Mouse (Mus musculus) heart, embryonic 10.5 days (tissue): ENCODE measurements around the gene Sparc. TPM values are rescaled to one million over a fixed set of nuclear protein-coding genes. Genes with fewer than 3 reads are reported as not detected.

Experiments used
- DNase-seq: peaks from one replicate; pipeline ENCODE4 v3.0.0-alpha.2; 2017; ENCODE audit warnings: low spot score
- H3K27ac ChIP-seq: fragments of 300-500 bp; sonication (generic); 2 replicates; pipeline ENCODE4 v1.5.1; 2016; ENCODE audit warnings: mild to moderate bottlenecking
- H3K27me3 ChIP-seq: fragments of 300-500 bp; sonication (generic); 2 replicates; pipeline ENCODE4 v1.6.1; 2016; ENCODE audit warnings: mild to moderate bottlenecking; ENCODE audit not compliant: poor library complexity, insufficient read depth, severe bottlenecking
- H3K36me3 ChIP-seq: fragments of 300-500 bp; sonication (generic); 2 replicates; pipeline ENCODE4 v1.6.1; 2016; ENCODE audit warnings: mild to moderate bottlenecking, moderate library complexity
- H3K4me1 ChIP-seq: fragments of 300-500 bp; sonication (generic); 2 replicates; pipeline ENCODE4 v1.6.1; 2016; ENCODE audit warnings: mild to moderate bottlenecking
- H3K4me3 ChIP-seq: fragments of 300-500 bp; sonication (generic); 2 replicates; pipeline ENCODE4 v1.5.1; 2016; ENCODE audit warnings: mild to moderate bottlenecking, moderate library complexity
- H3K9me3 ChIP-seq: fragments of 300-500 bp; sonication (generic); 2 replicates; pipeline ENCODE4 v1.6.1; 2016; ENCODE audit warnings: mild to moderate bottlenecking, moderate library complexity
- WGBS: fragments of 180-500 bp; shearing (Covaris S2); methylation state at CpG from one replicate; pipeline ENCODE4 v1.1.7; 2016; 5-methylcytosine and 5-hydroxymethylcytosine counted together
- polyA plus RNA-seq: library from polyadenylated mRNA; unstranded; fragments of >200 nt; fragmentation: Nextera tagmentation; extraction: Ambion mirVana; gene quantifications from 2 replicates; pipeline ENCODE4 v1.2.1, GENCODE M21; 2016

The Sparc gene
- polyA plus RNA-seq, 1 experiment from 2014 or later: 995 TPM

DNA sequence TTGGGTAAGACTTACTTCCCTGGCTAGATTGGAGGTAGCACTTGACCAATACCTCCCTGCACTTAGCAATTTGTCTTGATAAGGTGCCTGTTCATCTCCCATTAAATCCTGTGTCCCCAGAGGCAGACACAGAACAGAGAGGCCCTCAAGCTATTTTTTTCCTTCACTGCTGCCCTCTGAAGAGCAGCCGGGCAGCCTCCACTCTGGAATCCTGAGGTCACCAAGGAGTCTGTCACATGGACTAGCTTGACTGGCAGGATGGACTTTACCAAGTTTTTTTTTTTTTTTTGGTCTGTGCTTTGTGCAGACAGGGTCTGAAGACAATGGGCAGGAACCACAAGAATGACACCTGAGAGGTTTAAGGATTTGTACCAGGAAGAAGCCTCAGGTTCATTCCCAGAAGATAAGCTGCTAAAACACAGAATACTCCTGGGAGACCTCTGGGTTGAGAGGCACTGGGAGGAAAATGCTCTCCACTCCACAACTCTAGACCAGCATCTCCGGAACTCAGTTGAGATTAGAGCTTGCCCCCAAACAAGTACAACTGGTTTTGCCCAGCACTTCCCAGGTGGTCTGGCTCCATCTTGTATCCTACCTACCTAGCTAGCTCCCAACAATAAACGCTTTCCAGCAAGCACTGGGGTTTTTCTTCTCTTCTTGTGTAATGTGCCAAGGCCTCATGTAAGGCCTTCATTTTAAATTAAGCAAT, 37.0 kb upstream of the Sparc start:
- H3K27me3 ChIP-seq: no peaks in the 10 kb centered on the region
- peak overlapping the region; percentile 75 for H3K27ac ChIP-seq
- 9% methylated on average over 3 of the region's 3 CpGs for WGBS
- peaks cover 21% of the 10 kb centered on the region for H3K4me1 ChIP-seq
- H3K9me3 ChIP-seq: no peaks in the 10 kb centered on the region
- H3K36me3 ChIP-seq: peaks cover 7% of the 10 kb centered on the region; the same call in 1 of the 2 replicates
- no peak for DNase-seq
- peak overlapping the region; percentile 78 for H3K4me3 ChIP-seq

DNA sequence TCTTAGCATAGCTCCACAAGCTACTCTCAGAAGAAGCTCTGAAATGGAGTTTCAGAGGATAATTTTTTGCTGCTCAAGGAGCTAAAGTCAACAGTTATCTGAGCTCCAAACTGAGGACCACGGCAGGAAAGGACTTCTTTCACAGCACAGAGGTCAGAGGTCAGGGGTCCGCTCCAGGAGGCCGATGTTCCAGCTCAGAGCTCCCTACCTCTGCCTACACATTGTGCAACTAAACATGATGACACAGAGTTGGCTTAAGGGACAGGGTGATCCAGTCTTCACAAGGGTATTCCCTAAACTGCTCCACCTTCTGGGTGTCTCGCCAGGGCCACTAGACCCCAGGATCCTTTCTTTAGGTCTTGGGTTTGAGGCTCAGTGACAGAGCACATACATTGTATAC, 35.5 kb upstream of the Sparc start:
- no peaks in the 10 kb centered on the region for H3K27me3 ChIP-seq
- peaks cover 17% of the 10 kb centered on the region for H3K36me3 ChIP-seq
- 56% methylated on average over 4 of the region's 4 CpGs for WGBS
- peaks cover 21% of the 10 kb centered on the region for H3K4me1 ChIP-seq
- H3K9me3 ChIP-seq: no peaks in the 10 kb centered on the region
- peak overlapping the region; percentile 18; the same call in 1 of the 2 replicates for H3K27ac ChIP-seq
- DNase-seq: no peak
- no peak overlapping the region for H3K4me3 ChIP-seq

DNA sequence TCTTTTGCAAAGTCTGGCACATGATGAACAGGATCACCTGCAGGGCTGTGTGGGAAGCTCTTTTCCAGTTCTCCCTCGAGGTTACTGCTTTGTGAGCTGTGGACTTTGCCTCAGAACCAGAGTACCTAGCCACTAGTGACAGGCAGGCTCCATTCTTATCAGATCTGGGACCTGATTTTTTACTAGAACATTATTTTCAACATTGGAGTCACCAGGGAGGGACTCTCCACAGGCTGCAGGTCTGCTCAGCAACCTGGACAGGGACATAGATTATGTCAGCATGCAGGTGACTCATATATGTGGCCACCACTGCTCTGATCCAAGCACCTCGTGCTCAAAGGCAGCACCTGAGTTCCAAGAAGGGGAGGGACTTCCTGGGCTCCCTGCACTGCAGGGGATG, 32.2 kb upstream of the Sparc start:
- Histone ChIP-seq H3K4me1 (peaks cover 18% of the 10 kb centered on the region), H3K36me3 (peaks cover 42% of the 10 kb centered on the region), H3K27me3 (no peaks in the 10 kb centered on the region), H3K9me3 (no peaks in the 10 kb centered on the region), H3K27ac (no peak overlapping the region), H3K4me3 (no peak overlapping the region)
- DNase-seq: no peak
- 80% methylated on average over 2 of the region's 2 CpGs for WGBS

DNA sequence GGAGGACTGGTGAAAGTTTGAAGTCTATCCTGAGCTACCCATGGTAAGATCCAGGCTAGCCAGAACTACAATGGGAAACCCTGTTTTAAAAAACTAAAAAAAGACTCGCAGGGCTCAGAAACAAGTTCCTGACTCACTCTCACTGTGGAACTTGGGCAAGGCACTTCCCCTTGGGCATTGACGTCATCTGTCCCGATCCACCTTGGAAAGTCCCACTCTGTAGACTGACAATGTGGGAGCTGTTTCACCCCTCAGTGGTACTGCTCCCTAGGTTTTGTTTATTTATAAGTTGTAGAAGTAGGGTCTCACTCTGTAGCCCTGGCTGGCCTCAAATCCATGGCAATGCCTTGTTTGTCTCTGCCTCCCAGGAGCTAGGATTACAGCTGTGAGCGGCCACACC, 30.7 kb upstream of the Sparc start:
- peaks cover 10% of the 10 kb centered on the region; the same call in 1 of the 2 replicates for H3K4me1 ChIP-seq
- H3K4me3 ChIP-seq: no peak overlapping the region
- H3K36me3 ChIP-seq: peaks cover 58% of the 10 kb centered on the region
- H3K9me3 ChIP-seq: no peaks in the 10 kb centered on the region
- WGBS: 80% methylated on average over 4 of the region's 4 CpGs
- DNase-seq: no peak
- H3K27me3 ChIP-seq: no peaks in the 10 kb centered on the region
- no peak overlapping the region for H3K27ac ChIP-seq

DNA sequence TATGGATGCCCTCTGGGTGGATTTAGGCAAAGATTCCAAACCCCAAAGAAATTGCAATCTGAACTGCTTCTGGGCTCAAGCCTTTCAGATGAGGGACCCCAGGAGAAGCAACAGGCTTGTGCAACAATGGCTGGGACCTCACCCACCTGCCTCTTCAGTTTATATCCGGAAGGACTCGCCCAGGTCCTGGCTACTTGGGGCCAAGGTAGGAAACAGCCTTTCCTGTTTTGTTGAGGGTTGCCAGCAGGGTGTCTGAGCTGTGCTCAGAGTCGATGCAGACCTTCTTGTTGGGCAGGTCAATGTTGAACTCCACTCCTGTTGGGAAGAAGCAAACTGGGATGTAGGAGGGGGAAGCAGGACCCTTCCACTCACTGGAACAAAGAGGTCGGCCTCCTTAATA, 27.3 kb upstream of the Sparc start:
- Histone ChIP-seq H3K4me1 (peaks cover 12% of the 10 kb centered on the region), H3K27me3 (no peaks in the 10 kb centered on the region), H3K9me3 (no peaks in the 10 kb centered on the region), H3K27ac (no peak overlapping the region), H3K36me3 (peaks cover 55% of the 10 kb centered on the region), H3K4me3 (no peak overlapping the region)
- 74% methylated on average over 4 of the region's 4 CpGs for WGBS
- DNase-seq: no peak

DNA sequence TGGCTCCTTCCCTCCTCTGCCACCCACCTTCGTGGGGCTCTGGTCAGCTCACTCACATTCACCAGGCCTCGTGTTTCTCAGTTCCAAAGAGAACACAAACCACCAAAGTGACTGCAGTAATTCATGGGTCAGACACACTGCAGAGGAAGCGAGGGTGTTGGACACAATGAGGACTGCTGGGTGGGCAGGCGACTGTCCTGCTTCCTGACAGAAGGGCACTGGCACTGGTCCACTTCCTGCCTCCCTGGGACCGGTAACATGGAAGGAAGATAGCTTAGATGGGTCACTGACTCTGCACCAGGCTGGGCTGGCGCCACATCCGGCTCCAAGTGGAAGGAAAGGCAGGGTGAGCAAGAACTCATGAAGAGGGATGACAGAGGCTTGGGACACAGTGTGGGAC, 26.5 kb upstream of the Sparc start:
- 62% methylated on average over 7 of the region's 7 CpGs for WGBS
- peak overlapping the region; percentile 44; the same call in 1 of the 2 replicates for H3K27ac ChIP-seq
- H3K4me1 ChIP-seq: peaks cover 18% of the 10 kb centered on the region
- H3K36me3 ChIP-seq: peaks cover 50% of the 10 kb centered on the region
- H3K27me3 ChIP-seq: no peaks in the 10 kb centered on the region
- H3K9me3 ChIP-seq: no peaks in the 10 kb centered on the region
- no peak overlapping the region for H3K4me3 ChIP-seq
- no peak for DNase-seq

DNA sequence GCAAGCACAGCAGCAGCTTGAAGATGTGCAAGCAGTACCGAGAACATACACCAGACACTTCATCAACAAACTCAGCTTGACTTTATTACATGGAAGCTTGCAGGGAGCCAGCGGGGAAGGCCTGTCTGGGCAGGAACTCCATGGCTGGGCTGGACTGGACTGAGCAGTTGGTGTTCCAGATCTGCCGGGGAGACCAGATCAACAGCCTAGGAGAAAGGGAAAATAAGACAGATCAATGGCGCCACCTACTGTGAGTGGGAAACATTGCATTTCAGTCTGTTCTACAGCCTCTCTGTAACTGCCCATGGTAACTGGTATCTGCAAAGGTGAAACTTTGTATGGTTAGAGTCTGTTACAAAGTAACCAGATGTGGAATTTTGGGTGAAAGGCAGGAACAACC, 23.6 kb upstream of the Sparc start:
- Histone ChIP-seq H3K27ac (no peak overlapping the region), H3K4me3 (no peak overlapping the region), H3K27me3 (no peaks in the 10 kb centered on the region), H3K4me1 (peaks cover 28% of the 10 kb centered on the region), H3K36me3 (peaks cover 32% of the 10 kb centered on the region), H3K9me3 (no peaks in the 10 kb centered on the region)
- WGBS: 26% methylated on average over 4 of the region's 4 CpGs
- DNase-seq: peak; percentile 90

DNA sequence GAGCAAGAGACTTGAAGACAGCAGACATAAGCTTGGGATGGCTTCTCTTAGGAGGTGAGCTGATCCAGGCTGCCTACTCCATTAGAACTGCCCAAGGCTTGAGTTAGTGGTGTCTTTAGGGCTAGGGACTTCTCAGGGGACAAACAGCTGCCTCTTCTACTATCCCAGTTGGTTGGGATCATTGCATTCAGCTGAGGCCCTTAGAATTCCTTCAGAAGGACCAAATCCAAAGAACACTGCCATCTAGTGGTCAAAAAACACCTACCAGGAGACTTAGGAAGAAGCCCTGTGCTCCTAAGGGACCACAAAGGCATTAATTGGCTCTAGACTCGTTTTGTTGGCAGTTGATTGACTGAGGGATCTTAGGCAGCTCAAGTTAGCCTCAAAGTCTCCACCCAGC, 21.8 kb upstream of the Sparc start:
- Histone ChIP-seq H3K4me1 (peaks cover 35% of the 10 kb centered on the region), H3K27me3 (no peaks in the 10 kb centered on the region), H3K4me3 (no peak overlapping the region), H3K27ac (no peak overlapping the region; the same call in 1 of the 2 replicates), H3K36me3 (peaks cover 15% of the 10 kb centered on the region), H3K9me3 (no peaks in the 10 kb centered on the region)
- no peak for DNase-seq
- WGBS: 5% methylated on average over 1 of the region's 1 CpGs

DNA sequence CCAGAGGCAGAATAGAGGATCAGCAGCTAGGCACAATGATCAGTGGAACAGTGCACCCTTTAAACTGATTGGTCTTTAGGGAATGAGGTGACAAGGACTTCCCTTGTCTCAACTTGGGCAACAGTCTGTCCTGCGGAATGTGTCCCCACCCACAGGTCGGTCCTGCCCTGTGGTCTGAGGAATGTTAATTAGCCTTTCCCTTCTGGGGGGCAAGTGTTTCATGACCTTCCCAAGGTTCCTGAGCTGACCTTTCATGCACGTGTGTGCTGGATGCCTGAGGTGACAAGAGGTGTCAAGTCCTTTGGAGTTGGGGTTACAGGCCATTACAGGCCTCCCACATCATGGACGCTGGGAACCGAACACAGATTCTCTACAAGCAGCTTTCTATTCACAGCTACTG, 16.7 kb upstream of the Sparc start:
- Histone ChIP-seq H3K4me3 (no peak overlapping the region), H3K9me3 (no peaks in the 10 kb centered on the region), H3K27me3 (no peaks in the 10 kb centered on the region), H3K4me1 (peaks cover 33% of the 10 kb centered on the region), H3K27ac (no peak overlapping the region), H3K36me3 (no peaks in the 10 kb centered on the region)
- WGBS: 56% methylated on average over 5 of the region's 5 CpGs
- DNase-seq: no peak

DNA sequence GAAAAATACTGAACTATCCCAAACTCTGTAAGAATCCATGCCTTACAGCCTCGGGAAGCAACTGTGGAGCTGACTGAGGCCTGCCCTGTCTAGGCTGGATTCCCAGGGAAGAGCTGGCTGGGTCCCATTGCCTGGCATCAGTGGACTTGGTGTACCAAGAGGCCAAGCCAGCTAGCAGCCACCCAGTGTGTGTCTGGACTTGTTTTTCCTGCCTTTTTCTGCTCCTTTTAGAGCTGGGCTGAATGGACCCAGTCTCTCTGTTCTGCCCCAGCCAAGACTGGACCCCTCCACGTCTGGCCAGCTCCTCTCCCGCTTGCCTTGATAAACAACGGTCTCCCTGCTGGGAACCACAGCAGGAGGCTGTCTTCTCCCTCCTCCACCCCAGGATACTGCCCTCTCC, 15.0 kb upstream of the Sparc start:
- DNase-seq: no peak
- H3K4me1 ChIP-seq: peaks cover 34% of the 10 kb centered on the region
- H3K36me3 ChIP-seq: no peaks in the 10 kb centered on the region
- no peaks in the 10 kb centered on the region for H3K27me3 ChIP-seq
- WGBS: 33% methylated on average over 4 of the region's 4 CpGs
- H3K4me3 ChIP-seq: no peak overlapping the region
- no peaks in the 10 kb centered on the region for H3K9me3 ChIP-seq
- no peak overlapping the region; the same call in 1 of the 2 replicates for H3K27ac ChIP-seq

DNA sequence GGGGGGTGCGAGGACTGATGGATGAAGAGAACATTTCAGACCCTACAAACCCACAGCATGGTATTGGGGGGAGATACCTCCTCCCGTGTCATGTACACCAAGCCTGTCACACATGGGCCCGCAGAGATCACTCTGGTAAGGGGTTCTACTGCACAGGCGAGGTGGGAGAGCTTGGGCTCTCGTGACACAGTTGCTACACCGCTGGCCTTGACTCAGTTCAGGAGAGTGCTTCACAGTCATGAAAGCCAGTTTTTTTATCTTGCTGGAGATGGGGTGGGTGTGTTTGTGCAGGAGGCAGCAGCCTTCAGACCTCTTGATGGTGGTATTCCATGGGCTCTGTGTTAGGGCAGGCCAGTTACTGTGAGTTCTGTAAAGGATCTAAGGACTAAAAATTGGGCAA, 13.1 kb upstream of the Sparc start:
- H3K27me3 ChIP-seq: no peaks in the 10 kb centered on the region
- 78% methylated on average over 6 of the region's 6 CpGs for WGBS

DNA sequence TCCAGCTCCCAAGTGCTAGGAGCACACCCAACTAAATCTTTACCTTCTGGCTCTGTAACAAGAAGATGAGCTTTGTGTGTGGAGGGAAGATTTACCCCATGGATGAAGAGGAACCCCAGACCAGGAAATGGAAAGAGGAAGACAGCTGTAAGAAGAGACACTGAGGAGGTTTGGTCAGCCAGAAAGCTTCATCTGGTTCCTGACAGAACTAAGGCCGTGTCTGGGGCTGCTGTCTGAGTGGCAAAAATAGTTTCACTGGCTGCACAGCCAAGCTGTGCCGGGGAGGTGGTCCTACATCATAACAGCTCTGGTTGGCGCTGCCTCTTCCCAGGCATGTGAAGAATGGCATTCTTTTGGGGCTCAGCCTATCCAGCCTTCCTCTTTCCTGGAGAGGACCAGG, 10.0 kb upstream of the Sparc start:
- Histone ChIP-seq H3K9me3 (no peaks in the 10 kb centered on the region), H3K4me3 (no peak overlapping the region), H3K36me3 (no peaks in the 10 kb centered on the region), H3K27ac (peak overlapping the region; percentile 86), H3K27me3 (no peaks in the 10 kb centered on the region), H3K4me1 (peaks cover 30% of the 10 kb centered on the region)
- WGBS: 14% methylated on average over 3 of the region's 3 CpGs
- DNase-seq: peak; percentile 86

More for the DNA sequence above, 13.1 kb upstream of the Sparc start:
- no peak overlapping the region for H3K4me3 ChIP-seq
- no peaks in the 10 kb centered on the region for H3K9me3 ChIP-seq
- DNase-seq: no peak
- H3K4me1 ChIP-seq: peaks cover 24% of the 10 kb centered on the region
- no peaks in the 10 kb centered on the region for H3K36me3 ChIP-seq
- no peak overlapping the region for H3K27ac ChIP-seq

DNA sequence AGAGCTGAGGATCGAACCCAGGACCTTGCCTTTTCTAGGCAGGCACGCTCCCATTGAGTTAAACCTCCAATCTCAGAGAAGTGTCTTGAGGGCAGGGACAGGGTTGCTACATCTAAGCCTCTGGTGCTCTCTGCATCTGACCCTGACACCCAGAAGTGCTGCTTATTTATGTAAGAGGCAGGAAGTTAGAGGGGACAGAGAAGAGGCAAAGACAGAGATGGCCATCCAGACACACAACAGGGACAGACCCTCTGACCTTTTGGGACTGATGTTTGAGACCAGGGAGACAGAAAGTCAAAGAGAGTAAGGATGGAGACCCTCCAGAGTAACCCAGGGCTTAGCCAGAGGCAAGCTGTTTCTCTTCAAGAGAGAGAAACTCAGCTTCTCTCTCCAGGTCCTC, 7.0 kb upstream of the Sparc start:
- Histone ChIP-seq H3K4me1 (peaks cover 27% of the 10 kb centered on the region), H3K4me3 (no peak overlapping the region), H3K27ac (peak overlapping the region; percentile 52; the same call in 1 of the 2 replicates), H3K9me3 (no peaks in the 10 kb centered on the region), H3K27me3 (no peaks in the 10 kb centered on the region), H3K36me3 (no peaks in the 10 kb centered on the region)
- DNase-seq: no peak
- WGBS: 92% methylated on average over 2 of the region's 2 CpGs
